Mouse (Mus musculus) c-Kit-positive CD71-positive TER-119-positive erythroid progenitor cells, embryonic 14.5 days (primary cell): ENCODE data around the gene Gadd45b.
A peak's percentile ranks its signal among the peaks of the same experiment; 100 is the strongest.

Source experiments
- DNase-seq: peaks from one replicate; pipeline ENCODE4 v3.0.0-alpha.2; 2013; ENCODE audit warnings: low spot score

The Gadd45b gene

GRCm38 (mm10) chr10:80935241-80935640, 5.4 kb downstream of the Gadd45b start:
- no peak for DNase-seq

GRCm38 (mm10) chr10:80935698-80936097, 5.8 kb downstream of the Gadd45b start:
- DNase-seq: no peak

GRCm38 (mm10) chr10:80936135-80936809, 6.4 kb downstream of the Gadd45b start:
- DNase-seq: no peak

- no peak for DNase-seq
These were observed 6.9 kb downstream of the Gadd45b start for GRCm38 (mm10) chr10:80936810-80937164.

DNA sequence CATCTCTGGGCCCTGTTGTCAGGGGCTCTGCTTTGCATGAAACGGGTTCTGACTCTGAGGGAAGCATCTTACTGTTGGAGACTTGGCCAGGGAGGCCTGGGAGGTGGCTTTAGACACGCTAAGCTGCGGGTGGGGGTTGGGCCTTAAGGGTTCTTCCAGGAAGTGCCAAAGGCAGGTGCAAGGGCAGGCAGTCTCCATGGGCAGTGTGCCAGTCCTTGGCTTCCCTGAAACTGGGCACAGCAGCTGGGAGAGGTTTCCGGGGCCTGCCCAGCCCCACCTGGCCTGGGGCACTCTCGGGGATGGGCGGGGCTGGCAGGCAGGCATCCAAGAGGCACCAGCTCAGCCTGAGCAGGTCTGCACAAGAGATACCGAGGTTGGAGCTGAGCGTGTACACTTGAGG, 7.8 kb downstream of the Gadd45b start:
- no peak for DNase-seq

DNA sequence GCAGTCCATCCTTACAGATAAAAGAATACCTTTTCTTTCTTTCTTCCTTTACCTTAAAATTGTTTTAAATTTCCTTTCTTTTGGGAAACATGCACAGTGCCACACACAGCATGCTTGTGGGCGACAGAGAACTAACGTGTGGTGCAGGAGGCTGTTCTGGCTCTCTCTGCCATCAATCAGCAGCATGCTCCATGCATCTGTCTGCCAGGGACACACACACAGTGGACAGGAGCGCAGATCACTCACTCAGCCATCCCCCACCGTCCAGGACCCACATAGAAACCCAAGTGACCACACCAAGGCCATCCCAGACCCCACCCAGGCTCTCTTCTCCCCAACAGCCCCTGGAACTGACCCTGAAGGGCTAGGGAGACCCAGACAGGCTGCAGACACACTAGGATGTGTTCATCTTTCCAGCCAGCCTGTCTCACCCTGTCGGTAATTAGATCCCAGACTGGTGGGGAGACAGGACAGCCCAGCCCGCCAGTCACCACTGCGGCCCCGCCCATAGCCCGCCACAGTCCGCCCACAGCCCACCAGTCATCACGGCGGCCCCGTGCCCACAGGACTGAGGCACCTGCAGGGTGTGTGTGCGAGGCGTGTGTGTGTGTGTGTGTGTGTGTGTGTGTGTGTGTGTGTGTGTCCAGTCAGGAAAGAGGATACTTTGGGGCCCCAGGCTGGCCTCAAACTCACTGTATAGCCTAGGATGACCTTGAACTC, 9.1 kb downstream of the Gadd45b start:
- DNase-seq: no peak

DNA sequence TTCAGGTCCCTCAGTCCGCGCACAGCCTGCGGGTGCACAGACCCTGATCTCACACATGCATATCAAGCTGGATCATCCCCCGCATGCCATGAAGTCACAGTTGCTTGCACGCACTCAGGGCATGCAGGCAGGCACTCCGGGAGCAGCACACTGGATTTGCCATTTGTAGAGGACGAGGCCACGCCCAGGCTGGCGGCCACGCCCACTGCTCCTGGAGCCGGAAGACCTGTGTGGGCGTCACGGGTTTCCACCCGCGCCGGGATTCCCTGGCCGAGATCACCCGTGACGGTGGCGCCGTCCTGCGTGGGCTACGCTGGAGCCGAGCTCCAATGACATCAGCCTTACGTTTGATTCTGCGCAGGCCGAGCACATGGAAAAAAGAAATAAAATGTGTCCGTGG, 9.8 kb downstream of the Gadd45b start:
- DNase-seq: peak; percentile 63

- DNase-seq: no peak
These were observed 10.6 kb downstream of the Gadd45b start for GRCm38 (mm10) chr10:80940320-80940987.

DNA sequence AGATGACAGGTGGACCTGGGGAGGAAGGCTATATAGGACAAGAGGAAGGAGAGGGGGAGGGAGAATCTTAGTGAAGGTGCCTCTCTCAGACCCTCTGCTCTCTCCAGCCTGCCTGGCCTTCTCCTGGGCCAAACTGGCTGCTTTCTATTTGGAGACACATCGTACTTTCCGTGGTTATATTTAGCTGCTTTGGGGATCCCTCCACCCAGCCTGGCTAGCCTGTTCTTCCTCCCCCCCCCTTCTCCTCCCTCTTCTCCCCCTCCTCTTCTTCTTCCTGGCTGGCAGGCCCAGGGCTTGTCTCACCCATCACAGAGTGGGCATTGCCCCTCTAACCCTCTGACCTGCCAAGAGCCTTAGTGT, 11.1 kb downstream of the Gadd45b start:
- no peak for DNase-seq

DNA sequence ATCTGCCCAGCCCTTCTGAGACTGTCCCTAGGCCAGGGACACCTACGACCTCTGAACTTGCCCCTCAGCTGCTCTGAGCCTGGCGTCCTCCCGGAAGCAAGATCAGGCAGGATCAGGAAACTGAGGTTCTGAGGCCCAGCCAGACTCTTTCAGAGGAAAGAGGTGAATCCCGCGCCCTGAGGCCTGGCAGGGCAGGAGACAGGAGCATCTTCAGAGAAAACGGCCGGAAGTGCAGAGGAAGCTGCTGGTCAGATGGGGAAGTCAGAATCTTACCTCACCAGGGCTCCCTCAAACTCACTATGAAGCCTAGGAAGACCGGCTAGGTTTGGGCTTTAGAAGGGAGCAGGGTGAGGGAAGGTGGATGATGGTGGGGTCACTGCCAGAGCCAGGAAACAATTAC, 13.0 kb downstream of the Gadd45b start:
- DNase-seq: no peak

DNA sequence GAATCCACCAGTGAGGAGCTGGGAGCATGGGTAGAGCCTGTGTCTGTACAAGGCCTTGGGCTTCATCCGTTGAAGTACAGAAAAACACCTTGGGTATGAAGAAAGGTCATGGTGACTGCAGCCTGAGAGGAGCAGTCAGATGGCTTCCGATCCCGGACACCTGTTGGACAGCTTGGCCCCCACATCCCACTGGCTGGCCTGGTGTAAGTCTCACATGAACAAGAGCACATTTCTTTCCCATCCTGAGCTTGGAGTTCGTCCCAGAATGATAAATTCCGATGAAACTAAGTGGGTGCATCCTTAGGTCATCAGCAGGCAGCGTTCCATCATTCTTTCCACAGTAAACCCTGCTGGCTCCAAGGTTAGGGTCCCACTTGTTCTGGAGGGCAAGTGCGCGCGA, 13.8 kb downstream of the Gadd45b start:
- no peak for DNase-seq

DNA sequence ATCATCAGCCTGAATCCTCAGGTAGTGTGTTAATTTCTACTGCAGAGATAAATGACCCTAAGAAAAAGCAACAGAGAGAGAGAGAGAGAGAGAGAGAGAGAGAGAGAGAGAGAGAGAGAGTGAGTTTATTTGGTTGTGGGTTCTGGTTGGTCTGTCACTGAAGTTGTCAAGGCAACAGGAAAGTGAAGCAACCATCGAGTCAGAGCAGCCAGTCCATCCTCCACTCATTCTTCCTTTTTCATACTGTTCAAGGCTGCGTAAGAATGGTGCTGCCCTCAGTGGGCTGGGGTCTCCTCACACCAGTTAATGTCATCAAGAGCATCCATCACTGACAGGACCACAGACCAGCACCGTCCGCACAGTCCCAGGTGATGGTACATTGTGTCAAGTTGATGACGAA, 14.4 kb downstream of the Gadd45b start:
- DNase-seq: no peak

DNA sequence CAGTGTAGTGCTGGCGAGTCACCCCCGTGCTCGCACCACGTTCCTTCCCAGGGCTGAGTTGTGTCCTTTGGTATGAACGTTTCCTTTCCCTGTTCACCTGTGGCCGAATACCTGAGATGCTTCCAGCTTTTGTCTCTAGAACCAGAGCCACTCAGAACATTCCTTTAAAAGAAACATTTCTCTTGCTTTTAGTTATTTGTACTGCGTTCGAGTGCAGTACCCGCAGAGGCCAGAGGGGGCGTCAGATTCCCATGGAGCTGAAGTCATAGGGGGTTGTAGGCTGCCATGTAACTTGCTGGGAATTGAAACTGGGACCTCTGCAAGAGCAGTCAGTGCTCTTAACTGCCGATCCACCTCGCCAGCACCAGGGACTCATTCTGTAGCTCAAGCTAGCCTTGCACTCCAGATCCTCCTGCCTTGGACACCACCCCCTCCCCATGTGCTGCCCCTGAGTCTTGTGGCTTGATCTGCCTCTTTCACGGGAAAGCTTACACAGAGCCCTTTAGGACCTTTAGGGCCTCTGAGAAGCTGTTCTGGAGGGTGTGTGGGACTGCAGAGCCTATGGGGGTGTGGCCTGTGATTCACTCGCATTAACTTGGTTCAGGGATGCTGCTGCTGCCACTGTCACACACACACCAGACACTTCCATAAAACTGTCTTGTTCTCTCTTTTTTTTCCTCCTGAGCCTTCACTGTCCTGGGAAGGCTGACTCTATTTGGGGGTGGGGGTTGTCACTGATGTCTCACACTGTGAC, 17.0 kb downstream of the Gadd45b start:
- DNase-seq: no peak

- DNase-seq: no peak
These were observed 17.9 kb downstream of the Gadd45b start for GRCm38 (mm10) chr10:80947802-80948201.

- no peak for DNase-seq
These were observed 18.7 kb downstream of the Gadd45b start for GRCm38 (mm10) chr10:80948570-80948969.

- DNase-seq: no peak
These were observed 19.2 kb downstream of the Gadd45b start for GRCm38 (mm10) chr10:80949081-80949480.

GRCm38 (mm10) chr10:80950314-80950713, 20.4 kb downstream of the Gadd45b start:
- DNase-seq: no peak

DNA sequence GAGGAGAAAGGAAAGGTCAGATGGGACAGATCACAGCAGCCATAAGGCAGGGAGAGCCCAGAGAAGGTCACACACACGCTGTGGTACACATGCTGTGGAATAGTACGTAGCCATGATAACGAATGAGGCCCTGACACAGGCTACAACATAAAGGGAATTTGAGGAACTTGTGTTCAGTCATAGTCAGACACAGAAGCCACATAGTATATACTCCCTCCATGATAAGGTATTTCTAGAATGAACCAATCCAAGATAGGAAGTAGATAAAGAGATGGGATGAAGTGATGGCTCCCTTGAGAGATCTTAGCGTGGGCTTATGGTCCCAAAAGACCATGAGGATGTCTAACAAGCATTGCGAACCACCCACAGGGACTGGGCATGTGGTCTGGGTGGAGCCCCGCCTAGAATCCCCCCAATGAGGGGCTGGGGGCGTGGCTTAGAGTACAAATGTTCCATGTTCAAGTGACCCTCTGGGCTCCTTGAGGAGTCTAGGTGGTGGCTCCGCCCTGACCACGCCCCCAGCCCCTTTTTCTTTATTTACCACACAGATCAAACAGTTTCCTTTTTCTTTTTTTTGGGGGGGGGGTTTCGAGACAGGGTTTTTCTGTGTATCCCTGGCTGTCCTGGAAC, 22.0 kb downstream of the Gadd45b start:
- no peak for DNase-seq

- no peak for DNase-seq
These were observed 22.6 kb downstream of the Gadd45b start for GRCm38 (mm10) chr10:80952449-80952848.

- DNase-seq: no peak
These were observed 24.5 kb downstream of the Gadd45b start for GRCm38 (mm10) chr10:80954415-80954814.

- no peak for DNase-seq
These were observed 25.0 kb downstream of the Gadd45b start for GRCm38 (mm10) chr10:80954843-80955242.

DNA sequence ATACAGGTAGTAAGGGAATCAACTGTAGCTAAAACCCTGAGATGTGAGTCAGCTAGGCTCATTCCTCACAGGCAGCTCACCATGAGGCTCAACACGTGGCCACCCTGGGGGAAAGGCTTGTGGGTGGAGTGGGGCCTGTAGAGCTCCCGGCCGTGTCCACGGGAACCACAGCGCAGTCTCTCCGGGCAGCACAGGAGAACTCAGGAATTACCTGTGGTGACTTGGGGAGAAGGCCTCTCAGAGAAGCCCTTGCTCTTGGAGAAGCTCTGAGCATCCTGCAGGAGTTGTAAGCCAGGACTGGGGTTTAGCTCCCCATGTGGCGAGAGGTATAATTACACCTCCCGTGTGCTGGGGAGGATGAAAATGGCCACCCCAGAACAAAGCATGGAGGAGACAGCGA, 25.7 kb downstream of the Gadd45b start:
- DNase-seq: peak; percentile 49
